Mouse (Mus musculus): Measurements from ENCODE around the gene Zfp606. TPM values are rescaled to one million over a fixed set of nuclear protein-coding genes. Genes with fewer than 3 reads are reported as not detected.

The Zfp606 gene
- 10.8 and 12.4 TPM in 2 replicates for polyA plus RNA-seq (2012; rRNA removed)

- DNase-seq, result peak; percentile 89 to 93
- Histone ChIP-seq H3K4me1 (ENCODE audit: control insufficient read depth, insufficient read depth, low read length) (no peaks in the 10 kb centered on the region), H3K4me3 (replicated peaks; ENCODE audit: insufficient read depth, low read depth, low read length) (peak within 1 kb of the TSS; percentile 77), H3K27ac (ENCODE audit: insufficient read depth, low read length) (peak within 1 kb of the TSS; percentile 88), H3K27me3 (ENCODE audit: control insufficient read depth, insufficient read depth, low read length) (no peaks in the 10 kb centered on the region)
- no peak for TF ChIP-seq CTCF (IDR thresholded peaks at IDR 0.05; ENCODE audit: borderline replicate concordance, insufficient read depth, low read depth, low read length)
- peak; percentile 68; the same call in 1 of the 2 replicates for TF ChIP-seq POLR2A (IDR thresholded peaks at IDR 0.05; ENCODE audit: borderline replicate concordance, insufficient read depth, low read length)
- under 1% methylated on average over 53 of the region's 53 CpGs for WGBS
Measured at GRCm38 (mm10) chr7:12478158-12479008, at the start of gene Zfp606. Gene Zfp606, plus strand, starts transcription at chr7:12478293.

- no peak overlapping the region for H3K27ac ChIP-seq (ENCODE audit: insufficient read depth, low read length)
- TF ChIP-seq CTCF (IDR thresholded peaks at IDR 0.05; ENCODE audit: borderline replicate concordance, insufficient read depth, low read depth, low read length) (no peak), POLR2A (IDR thresholded peaks at IDR 0.05; ENCODE audit: borderline replicate concordance, insufficient read depth, low read length) (no peak)
- no peak for DNase-seq
- WGBS, result under 1% methylated on average over 8 of the region's 8 CpGs
- no peaks in the 10 kb centered on the region for H3K27me3 ChIP-seq (ENCODE audit: control insufficient read depth, insufficient read depth, low read length)
- peak overlapping the region; percentile 77 for H3K4me3 ChIP-seq (replicated peaks; ENCODE audit: insufficient read depth, low read depth, low read length)
- H3K4me1 ChIP-seq (ENCODE audit: control insufficient read depth, insufficient read depth, low read length), result no peaks in the 10 kb centered on the region
Measured at GRCm38 (mm10) chr7:12479009-12479346, 885 bp downstream of the Zfp606 start.

- H3K4me3 ChIP-seq (replicated peaks; ENCODE audit: insufficient read depth, low read depth, low read length), result no peak overlapping the region
- no peak for TF ChIP-seq CTCF (IDR thresholded peaks at IDR 0.05; ENCODE audit: borderline replicate concordance, insufficient read depth, low read depth, low read length)
- no peaks in the 10 kb centered on the region for H3K4me1 ChIP-seq (ENCODE audit: control insufficient read depth, insufficient read depth, low read length)
- no peak for DNase-seq
- H3K27me3 ChIP-seq (ENCODE audit: control insufficient read depth, insufficient read depth, low read length), result no peaks in the 10 kb centered on the region
- 60% methylated on average over 4 of the region's 4 CpGs for WGBS
- H3K27ac ChIP-seq (ENCODE audit: insufficient read depth, low read length), result no peak overlapping the region
Measured at GRCm38 (mm10) chr7:12479525-12479924, 1.4 kb downstream of the Zfp606 start.

- TF ChIP-seq POLR2A (IDR thresholded peaks at IDR 0.05; ENCODE audit: borderline replicate concordance, insufficient read depth, low read length), result no peak
- no peak for TF ChIP-seq CTCF (IDR thresholded peaks at IDR 0.05; ENCODE audit: borderline replicate concordance, insufficient read depth, low read depth, low read length)
- 98% methylated on average over 6 of the region's 6 CpGs for WGBS
- no peak for DNase-seq
Measured at GRCm38 (mm10) chr7:12483771-12484170, 5.7 kb downstream of the Zfp606 start.

GRCm38 (mm10) chr7:12485956-12486355 is 7.9 kb downstream of the Zfp606 start:
- H3K27ac ChIP-seq (ENCODE audit: insufficient read depth, low read length), result no peak overlapping the region
- 96% methylated on average over 1 of the region's 1 CpGs for WGBS
- TF ChIP-seq CTCF (IDR thresholded peaks at IDR 0.05; ENCODE audit: borderline replicate concordance, insufficient read depth, low read depth, low read length) (no peak), POLR2A (IDR thresholded peaks at IDR 0.05; ENCODE audit: borderline replicate concordance, insufficient read depth, low read length) (no peak)
- H3K4me1 ChIP-seq (ENCODE audit: control insufficient read depth, insufficient read depth, low read length), result no peaks in the 10 kb centered on the region
- no peak for DNase-seq
- H3K27me3 ChIP-seq (ENCODE audit: control insufficient read depth, insufficient read depth, low read length), result no peaks in the 10 kb centered on the region; the same call in 1 of the 2 replicates
- H3K4me3 ChIP-seq (replicated peaks; ENCODE audit: insufficient read depth, low read depth, low read length), result no peak overlapping the region

More at GRCm38 (mm10) chr7:12483771-12484170, 5.7 kb downstream of the Zfp606 start:
- no peak overlapping the region for H3K27ac ChIP-seq (ENCODE audit: insufficient read depth, low read length)
- no peaks in the 10 kb centered on the region; the same call in 1 of the 2 replicates for H3K27me3 ChIP-seq (ENCODE audit: control insufficient read depth, insufficient read depth, low read length)
- H3K4me3 ChIP-seq (replicated peaks; ENCODE audit: insufficient read depth, low read depth, low read length), result no peak overlapping the region
- H3K4me1 ChIP-seq (ENCODE audit: control insufficient read depth, insufficient read depth, low read length), result no peaks in the 10 kb centered on the region

- TF ChIP-seq POLR2A (IDR thresholded peaks at IDR 0.05; ENCODE audit: borderline replicate concordance, insufficient read depth, low read length) (no peak), CTCF (IDR thresholded peaks at IDR 0.05; ENCODE audit: borderline replicate concordance, insufficient read depth, low read depth, low read length) (no peak)
- Histone ChIP-seq H3K4me3 (replicated peaks; ENCODE audit: insufficient read depth, low read depth, low read length) (no peak overlapping the region), H3K27ac (ENCODE audit: insufficient read depth, low read length) (no peak overlapping the region), H3K4me1 (ENCODE audit: control insufficient read depth, insufficient read depth, low read length) (no peaks in the 10 kb centered on the region), H3K27me3 (ENCODE audit: control insufficient read depth, insufficient read depth, low read length) (no peaks in the 10 kb centered on the region; the same call in 1 of the 2 replicates)
- DNase-seq, result no peak
Measured at GRCm38 (mm10) chr7:12486691-12487090, 8.6 kb downstream of the Zfp606 start.

DNA sequence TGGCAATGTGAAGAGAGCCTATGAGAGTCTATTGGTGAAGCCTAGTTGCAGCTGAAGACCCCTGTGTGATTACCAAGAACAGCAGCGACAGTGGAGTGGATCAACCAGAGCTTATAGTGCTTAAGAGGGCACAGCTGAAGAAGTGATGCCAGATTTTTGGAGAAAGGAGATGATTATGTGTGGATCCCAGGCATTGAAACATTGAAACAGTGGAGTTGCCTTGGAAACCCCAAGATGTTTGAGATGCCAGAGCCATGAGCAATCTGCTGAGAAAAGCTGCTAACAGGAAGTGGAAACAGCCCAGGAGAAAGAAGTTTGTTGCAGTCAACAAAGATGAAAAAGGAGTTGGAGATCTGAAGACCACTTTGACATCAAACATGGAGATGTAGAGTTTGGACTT is 32.8 kb downstream of the Zfp606 start:
- Histone ChIP-seq H3K27me3 (ENCODE audit: control insufficient read depth, insufficient read depth, low read length) (no peaks in the 10 kb centered on the region), H3K4me1 (ENCODE audit: control insufficient read depth, insufficient read depth, low read length) (no peaks in the 10 kb centered on the region), H3K4me3 (replicated peaks; ENCODE audit: insufficient read depth, low read depth, low read length) (no peak overlapping the region), H3K27ac (ENCODE audit: insufficient read depth, low read length) (no peak overlapping the region)
- WGBS, result 51% methylated on average over 1 of the region's 1 CpGs
- DNase-seq, result no peak
- TF ChIP-seq POLR2A (IDR thresholded peaks at IDR 0.05; ENCODE audit: borderline replicate concordance, insufficient read depth, low read length) (no peak), CTCF (IDR thresholded peaks at IDR 0.05; ENCODE audit: borderline replicate concordance, insufficient read depth, low read depth, low read length) (no peak)

DNA sequence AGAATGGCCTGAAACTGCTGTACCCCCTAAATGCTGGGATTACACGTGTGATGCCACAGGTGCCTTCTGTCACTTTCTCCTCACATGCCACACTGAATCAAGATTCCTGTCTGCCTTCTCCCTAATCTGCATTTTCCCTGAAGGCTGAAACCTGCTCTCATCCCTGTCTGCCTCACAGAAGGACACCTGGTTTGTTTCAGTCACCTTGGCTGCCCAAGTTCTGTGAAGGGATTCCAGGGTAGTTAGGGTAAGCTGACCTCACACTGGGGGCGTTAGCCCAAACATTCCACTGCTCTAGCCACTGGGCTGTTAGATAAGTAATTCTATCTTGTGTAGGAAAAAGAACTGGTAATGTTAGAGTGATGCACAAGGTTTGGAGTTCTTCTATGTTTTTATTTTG is 34.1 kb downstream of the Zfp606 start, which contains the start of gene 2900092C05Rik:
2900092C05Rik (plus strand) TSS at position 301 of the 400 bp plus-strand sequence.
- no peaks in the 10 kb centered on the region for H3K27me3 ChIP-seq (ENCODE audit: control insufficient read depth, insufficient read depth, low read length)
- no peaks in the 10 kb centered on the region for H3K4me1 ChIP-seq (ENCODE audit: control insufficient read depth, insufficient read depth, low read length)
- WGBS, result 65% methylated on average over 2 of the region's 2 CpGs
- TF ChIP-seq CTCF (IDR thresholded peaks at IDR 0.05; ENCODE audit: borderline replicate concordance, insufficient read depth, low read depth, low read length) (no peak), POLR2A (IDR thresholded peaks at IDR 0.05; ENCODE audit: borderline replicate concordance, insufficient read depth, low read length) (no peak)
- no peak within 1 kb of the TSS for H3K27ac ChIP-seq (ENCODE audit: insufficient read depth, low read length)
- no peak within 1 kb of the TSS for H3K4me3 ChIP-seq (replicated peaks; ENCODE audit: insufficient read depth, low read depth, low read length)
- no peak for DNase-seq

Other genes starting within 250 kb of the Zfp606 start
- not detected in 2 replicates for gene Vmn1r81, start 210.0 kb upstream of the Zfp606 start, polyA plus RNA-seq (2012; rRNA removed)
- not detected in 2 replicates for gene Vmn1r82, start 177.9 kb upstream of the Zfp606 start, polyA plus RNA-seq (2012; rRNA removed)
- not detected in 2 replicates for gene Vmn1r83, start 148.8 kb upstream of the Zfp606 start, polyA plus RNA-seq (2012; rRNA removed)
- gene Vmn1r84, start 109.0 kb upstream of the Zfp606 start, polyA plus RNA-seq (2012; rRNA removed), result not detected in 2 replicates
- 2.9 and 3.3 TPM in 2 replicates for gene Zfp551, start 55.5 kb upstream of the Zfp606 start, polyA plus RNA-seq (2012; rRNA removed)
- gene 2900092C05Rik, start 34.2 kb downstream of the Zfp606 start, polyA plus RNA-seq (2012; rRNA removed), result not detected in 2 replicates
- gene Vmn2r53, start 130.5 kb downstream of the Zfp606 start, polyA plus RNA-seq (2012; rRNA removed), result under 0.01 and 0.02 TPM in 2 replicates
- not detected in 2 replicates for gene Vmn2r54, start 162.0 kb downstream of the Zfp606 start, polyA plus RNA-seq (2012; rRNA removed)
- gene Vmn2r55, start 206.7 kb downstream of the Zfp606 start, polyA plus RNA-seq (2012; rRNA removed), result not detected in 2 replicates